Mouse (Mus musculus) CD4-positive, CD25-positive, alpha-beta regulatory T cell, adult 9 weeks (primary cell): ENCODE measurements around the gene Tes. TPM values are rescaled to one million over a fixed set of nuclear protein-coding genes. Genes with fewer than 3 reads are reported as not detected.

Experiments used
- polyA plus RNA-seq: library from polyadenylated mRNA; unstranded; fragments of 100-300 nt; shearing (Covaris generic); gene quantifications from one replicate; pipeline ENCODE4 v1.2.1, GENCODE M21; 2017

The Tes gene
- polyA plus RNA-seq: 233 TPM

DNA sequence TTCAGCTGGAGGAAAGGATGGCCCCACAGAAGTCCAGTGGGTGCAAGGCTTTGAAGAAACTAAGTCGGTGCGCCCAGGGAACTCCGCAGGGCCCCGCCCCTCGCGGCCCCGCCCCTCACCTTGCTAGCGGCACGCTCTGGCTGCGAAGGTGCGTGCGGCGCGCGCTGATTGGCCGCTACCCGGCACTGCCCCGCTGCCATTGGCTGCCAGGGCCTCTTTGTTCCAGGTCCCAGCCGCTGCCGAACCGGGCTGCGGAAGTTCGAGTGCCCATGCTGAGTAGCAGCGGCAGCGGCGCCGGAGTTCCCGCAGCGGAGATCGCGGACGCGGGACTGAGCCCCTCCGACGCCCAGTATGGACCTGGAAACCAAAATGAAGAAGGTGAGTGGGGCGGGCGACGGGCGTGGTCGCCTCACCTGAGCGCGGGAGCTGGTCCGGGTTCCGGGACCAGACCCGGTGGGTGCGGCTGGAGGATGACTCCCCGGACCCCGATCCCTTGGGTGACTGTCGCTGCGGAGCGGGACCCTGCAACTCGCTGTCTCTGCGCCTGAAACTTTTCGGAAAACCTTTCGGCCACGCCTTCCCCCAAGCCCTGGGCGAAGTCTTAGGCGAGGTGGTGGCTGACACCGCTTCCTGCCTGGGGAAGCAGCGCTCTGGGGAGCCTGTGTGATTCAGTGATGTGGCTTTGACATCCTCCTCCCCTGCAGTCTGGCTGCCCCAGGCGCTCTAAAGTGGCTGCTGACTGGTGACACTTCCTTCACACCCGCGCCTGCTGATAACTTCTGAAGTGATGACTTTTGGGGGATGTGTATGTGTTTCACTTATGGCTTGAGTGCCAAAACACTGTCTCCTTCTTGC, at the start of gene Tes:
Gene Tes (plus strand): TSS at position 214 of the 855 bp plus-strand sequence.

Other genes with a start within 250 kb of the Tes start
- 0.19 TPM for gene Tfec, start 166.7 kb upstream of the Tes start, polyA plus RNA-seq
- 0.94 TPM for gene Cav2, start 216.0 kb downstream of the Tes start, polyA plus RNA-seq
- gene Cav1, start 241.2 kb downstream of the Tes start, polyA plus RNA-seq: not detected